Mouse (Mus musculus) ES-CJ7 (cell line): Measurements from ENCODE around the gene Cyb5r4.
"Not testable (repeated sequence)": the region's sequence is repeated elsewhere in the genome, so short reads cannot be mapped to it uniquely, and the experiment has no call there.

Experiments used
- DNase-seq: peaks from one replicate; pipeline ENCODE4 v3.0.0; 2011; ENCODE audit warnings: low read depth, low spot score

Cyb5r4 gene

GRCm38 (mm10) chr9:87025764-87026163 is 4.0 kb downstream of the Cyb5r4 start:
- no peak for DNase-seq

- DNase-seq = peak; percentile 61
These were observed 5.7 kb downstream of the Cyb5r4 start for GRCm38 (mm10) chr9:87027423-87028084.

- DNase-seq = no peak
These were observed 10.4 kb downstream of the Cyb5r4 start for GRCm38 (mm10) chr9:87032196-87032595.

GRCm38 (mm10) chr9:87034831-87035580 is 13.2 kb downstream of the Cyb5r4 start:
- DNase-seq = no peak

GRCm38 (mm10) chr9:87049425-87049824 is 27.6 kb downstream of the Cyb5r4 start:
- DNase-seq = no peak

GRCm38 (mm10) chr9:87055547-87056235 is 33.9 kb downstream of the Cyb5r4 start:
- no peak for DNase-seq

GRCm38 (mm10) chr9:87062337-87062736 is 40.5 kb downstream of the Cyb5r4 start:
- no peak for DNase-seq

- no peak for DNase-seq
These were observed 46.3 kb downstream of the Cyb5r4 start for GRCm38 (mm10) chr9:87068160-87068559.

- not testable (repeated sequence) for DNase-seq
These were observed 49.8 kb downstream of the Cyb5r4 start for GRCm38 (mm10) chr9:87071566-87071965.

GRCm38 (mm10) chr9:87077919-87078318 is 56.1 kb downstream of the Cyb5r4 start:
- no peak for DNase-seq

GRCm38 (mm10) chr9:87079511-87079910 is 57.7 kb downstream of the Cyb5r4 start:
- DNase-seq = no peak

- DNase-seq = no peak
These were observed 65.2 kb downstream of the Cyb5r4 start for GRCm38 (mm10) chr9:87086991-87087390.

- DNase-seq = peak; percentile 43
These were observed 76.2 kb downstream of the Cyb5r4 start for GRCm38 (mm10) chr9:87097989-87098388.

GRCm38 (mm10) chr9:87115019-87115418 is 93.2 kb downstream of the Cyb5r4 start:
- no peak for DNase-seq

GRCm38 (mm10) chr9:87115456-87115931 is 93.7 kb downstream of the Cyb5r4 start:
- DNase-seq = no peak

- no peak for DNase-seq
These were observed 94.2 kb downstream of the Cyb5r4 start for GRCm38 (mm10) chr9:87115978-87116377.

- no peak for DNase-seq
These were observed 97.2 kb downstream of the Cyb5r4 start for GRCm38 (mm10) chr9:87118996-87119395.

GRCm38 (mm10) chr9:87121956-87122493 is 100.2 kb downstream of the Cyb5r4 start:
- no peak for DNase-seq

GRCm38 (mm10) chr9:87127046-87127445 is 105.2 kb downstream of the Cyb5r4 start:
- not testable (repeated sequence) for DNase-seq
